Mouse (Mus musculus): ENCODE measurements around the gene Plekha5. TPM values are rescaled to one million over a fixed set of nuclear protein-coding genes. Genes with fewer than 3 reads are reported as not detected.

Plekha5 gene
- 6.2 and 6.7 TPM in 2 replicates for polyA plus RNA-seq (2012; rRNA removed)

GRCm38 (mm10) chr6:140423846-140424200, at the start of gene Plekha5:
Gene Plekha5 (plus strand): TSS chr6:140424054.

GRCm38 (mm10) chr6:140622391-140623225, 198.8 kb downstream of the Plekha5 start, which contains the start of gene Aebp2:
Gene Aebp2 (plus strand): TSS chr6:140622663.

Other genes starting within 250 kb of the Plekha5 start
- gene Aebp2, start 198.6 kb downstream of the Plekha5 start, polyA plus RNA-seq (2012; rRNA removed), result 11.3 and 11.8 TPM in 2 replicates